Mouse (Mus musculus): Measurements from ENCODE around the gene Abcg1.

Abcg1 gene

DNA sequence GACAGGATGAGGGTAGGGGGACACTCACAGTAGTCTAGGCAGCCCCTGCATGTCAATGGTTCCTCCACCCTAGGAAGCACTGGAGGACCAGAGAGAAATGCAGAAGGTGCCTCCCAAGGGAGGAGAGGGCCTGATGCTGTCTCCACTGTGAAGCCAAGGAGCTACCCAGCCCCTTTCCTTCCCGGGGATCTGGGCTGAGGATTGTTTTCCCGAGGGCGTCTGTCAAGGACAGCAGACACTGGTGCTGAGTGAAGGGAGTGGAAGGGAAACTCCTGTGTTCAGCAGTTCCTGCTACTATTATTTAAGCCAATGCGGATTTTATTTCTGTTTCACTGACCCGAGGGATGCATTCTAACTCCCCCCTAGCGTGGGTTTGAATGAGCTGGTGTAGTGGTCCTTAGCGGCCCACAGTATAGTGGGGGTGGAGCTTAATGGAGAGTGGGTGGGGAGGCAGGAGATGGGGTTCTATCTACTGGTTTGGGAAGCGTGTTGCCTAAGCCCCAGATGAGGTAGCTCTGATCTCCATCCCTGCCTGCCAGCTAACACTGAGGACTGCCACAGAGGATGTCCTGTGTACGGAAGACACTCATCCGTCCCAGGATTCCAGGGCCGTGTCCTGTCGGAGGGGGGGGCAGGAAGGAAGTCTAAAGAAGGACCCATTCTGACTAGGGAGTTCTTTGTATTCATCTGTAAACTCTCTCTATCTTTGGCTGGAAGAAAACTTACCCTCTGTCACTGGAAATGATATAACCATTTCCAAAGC is 21.8 kb downstream of the Abcg1 start:
- no peak for DNase-seq (ENCODE audit: low spot score)

DNA sequence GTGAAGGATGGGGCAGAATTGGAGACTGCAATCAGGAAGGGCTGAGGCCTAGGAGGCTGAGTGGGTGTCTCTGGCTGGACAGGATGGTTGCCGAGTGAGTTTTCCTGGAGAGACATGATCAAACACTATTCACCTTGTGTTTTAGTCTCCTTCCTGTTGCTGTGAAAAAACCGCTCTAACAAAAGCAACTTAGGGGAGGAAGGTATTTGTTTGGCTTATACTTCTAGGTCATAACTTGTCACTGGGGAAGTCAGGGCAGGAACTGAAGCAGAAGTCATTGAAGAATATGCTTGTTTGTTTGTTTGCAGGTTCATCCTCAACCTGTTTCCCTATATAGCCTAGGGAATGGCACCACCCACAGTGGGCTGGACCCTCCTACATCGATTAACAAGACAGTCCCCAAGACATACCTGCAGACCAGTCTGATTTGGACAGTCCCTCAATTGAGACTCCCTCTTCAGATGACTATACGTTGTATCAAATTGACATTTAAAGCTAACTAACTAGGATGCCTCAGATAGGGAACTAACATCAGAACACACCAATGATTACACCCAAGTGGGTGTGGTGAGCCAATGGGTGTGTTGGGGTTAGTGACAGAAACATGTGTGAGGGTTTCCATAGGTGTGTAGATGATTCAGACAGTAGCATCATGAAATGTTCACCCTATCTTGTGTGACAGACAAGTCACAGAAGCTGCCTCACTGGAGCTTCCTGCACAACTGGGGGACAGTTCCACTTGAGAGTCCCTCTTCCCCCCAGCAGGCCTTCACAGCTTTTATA is 25.0 kb downstream of the Abcg1 start:
- DNase-seq (ENCODE audit: low spot score): no peak

DNA sequence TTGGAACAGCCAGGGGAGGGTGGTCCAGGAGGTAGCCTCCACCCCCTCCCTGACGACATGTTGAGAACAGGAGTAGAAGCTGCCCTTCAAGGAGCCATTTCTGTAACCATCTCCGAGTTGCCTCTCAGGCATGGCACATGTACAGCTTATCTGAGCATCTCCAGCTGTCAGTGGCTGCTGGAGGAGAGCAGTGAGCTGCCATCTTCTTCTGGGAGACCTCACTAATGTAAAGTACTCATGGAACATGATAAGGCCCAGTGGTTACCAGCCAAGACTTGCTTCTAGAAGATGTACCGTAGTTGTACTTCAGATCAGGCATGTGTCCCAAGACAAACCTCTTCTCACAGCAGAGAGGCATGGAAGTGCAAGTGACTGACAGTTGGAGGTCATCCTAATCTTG is 28.0 kb downstream of the Abcg1 start:
- DNase-seq (ENCODE audit: low spot score): no peak

DNA sequence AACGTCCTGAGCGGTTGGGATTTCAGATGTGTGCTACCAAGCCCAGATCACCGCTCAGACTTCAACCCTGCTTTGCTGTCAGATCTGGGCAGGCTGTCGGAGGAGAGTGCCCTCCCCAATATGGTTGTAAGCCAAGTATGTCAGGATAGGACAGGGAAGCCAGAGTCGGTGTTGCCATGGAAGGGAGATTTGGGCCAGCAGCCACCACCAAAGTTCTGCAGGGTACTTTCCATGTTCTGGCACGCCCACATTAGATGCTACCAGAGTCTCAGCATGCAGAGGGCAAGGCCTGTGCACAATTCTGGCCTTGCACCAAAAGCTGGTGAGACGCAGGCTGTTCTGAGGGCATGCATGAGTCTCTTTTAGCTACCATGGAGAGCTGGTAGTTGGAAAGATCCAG is 28.7 kb downstream of the Abcg1 start:
- DNase-seq (ENCODE audit: low spot score): no peak

DNA sequence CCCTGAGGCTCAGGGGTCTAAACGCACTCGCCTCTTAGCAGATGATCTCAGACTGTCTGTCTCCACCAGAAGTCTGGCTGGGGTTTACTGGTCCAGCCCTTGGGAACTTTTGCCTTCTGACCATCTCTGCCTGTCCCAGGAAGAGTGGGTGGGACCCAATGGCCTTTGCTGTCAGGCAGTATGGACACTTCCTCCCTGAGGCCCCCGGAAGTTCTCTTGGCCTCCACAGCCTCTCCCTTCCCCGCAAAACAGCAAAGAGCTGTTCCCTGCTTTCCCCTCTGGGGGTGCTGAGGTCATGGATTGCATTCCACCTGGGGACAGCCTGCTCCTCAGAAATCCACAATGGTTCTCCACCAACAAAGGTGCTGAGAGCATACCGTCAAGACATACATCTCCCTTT is 31.2 kb downstream of the Abcg1 start:
- DNase-seq (ENCODE audit: low spot score): no peak

DNA sequence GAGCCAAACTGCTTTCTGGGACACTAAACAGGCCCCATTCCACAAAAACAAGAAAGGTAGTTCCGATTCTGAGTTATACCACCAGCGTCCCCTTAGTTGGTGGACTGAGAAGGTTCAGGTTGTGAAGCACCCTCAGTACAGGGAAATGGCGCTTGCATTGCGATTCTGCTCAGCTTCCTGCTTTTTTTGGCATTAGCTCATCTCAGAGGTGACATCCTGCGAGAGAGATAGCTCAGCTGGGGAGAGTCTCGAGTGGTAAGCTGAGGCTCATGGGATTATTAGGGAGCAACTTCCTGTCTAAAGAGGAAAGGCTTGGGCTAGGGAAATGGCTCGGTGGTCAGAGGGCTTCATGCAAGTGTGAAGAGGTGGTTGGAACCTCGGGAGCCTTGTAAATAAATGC is 32.4 kb downstream of the Abcg1 start:
- no peak for DNase-seq (ENCODE audit: low spot score)

DNA sequence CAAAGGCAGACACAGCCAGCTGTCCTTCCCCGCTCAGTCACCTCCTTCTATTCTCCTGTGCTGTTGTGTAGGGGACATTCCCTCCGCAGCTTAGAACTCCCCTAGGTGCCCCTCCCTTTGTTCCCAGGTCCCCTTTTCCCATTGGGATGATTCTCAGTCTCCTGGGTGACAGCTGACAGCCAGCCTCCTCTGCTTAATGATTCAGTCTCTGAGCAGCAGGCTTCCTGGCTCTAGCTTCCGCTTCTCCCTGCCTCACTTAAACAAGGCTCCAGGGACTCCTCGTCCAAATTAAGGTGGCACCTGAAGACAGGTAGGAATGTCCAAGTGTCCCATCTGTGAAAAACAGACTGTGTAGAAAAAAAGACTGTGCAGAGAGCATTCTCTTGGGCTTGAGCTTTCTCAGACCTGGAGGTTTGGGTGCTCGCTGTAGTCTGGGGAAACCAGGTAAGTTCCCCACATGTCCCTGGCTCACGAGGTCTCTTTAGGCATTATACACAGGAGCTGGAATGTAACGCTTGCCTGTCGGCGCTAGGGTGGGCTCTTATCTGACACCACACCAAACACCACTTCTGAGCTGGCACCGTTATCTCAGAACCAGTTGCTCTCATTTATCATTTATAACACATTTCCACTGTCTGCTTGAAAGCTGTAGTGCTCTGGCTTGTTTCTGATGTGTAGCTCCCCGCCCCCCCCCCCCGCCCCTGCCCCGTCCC is 33.7 kb downstream of the Abcg1 start:
- no peak for DNase-seq (ENCODE audit: low spot score)

DNA sequence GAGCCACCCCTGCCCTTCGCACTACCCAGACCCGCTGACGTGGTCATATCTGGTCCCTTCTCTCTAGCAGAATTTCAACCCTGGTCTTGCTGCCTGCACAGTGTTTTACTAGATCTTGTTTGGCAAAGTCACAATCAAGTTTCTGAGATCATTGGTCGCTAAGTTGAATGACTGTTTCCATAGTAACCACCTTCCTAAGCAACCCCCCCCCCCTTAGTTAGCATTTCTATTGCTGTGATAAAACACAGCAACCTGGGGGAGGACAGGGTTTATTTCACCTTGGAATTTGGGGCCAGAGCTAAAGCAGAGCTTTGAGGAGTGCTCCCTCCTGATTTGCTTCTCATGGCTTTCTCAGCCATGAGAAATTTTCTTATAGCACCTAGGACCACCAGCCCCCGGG is 37.3 kb downstream of the Abcg1 start:
- DNase-seq (ENCODE audit: low spot score): no peak

DNA sequence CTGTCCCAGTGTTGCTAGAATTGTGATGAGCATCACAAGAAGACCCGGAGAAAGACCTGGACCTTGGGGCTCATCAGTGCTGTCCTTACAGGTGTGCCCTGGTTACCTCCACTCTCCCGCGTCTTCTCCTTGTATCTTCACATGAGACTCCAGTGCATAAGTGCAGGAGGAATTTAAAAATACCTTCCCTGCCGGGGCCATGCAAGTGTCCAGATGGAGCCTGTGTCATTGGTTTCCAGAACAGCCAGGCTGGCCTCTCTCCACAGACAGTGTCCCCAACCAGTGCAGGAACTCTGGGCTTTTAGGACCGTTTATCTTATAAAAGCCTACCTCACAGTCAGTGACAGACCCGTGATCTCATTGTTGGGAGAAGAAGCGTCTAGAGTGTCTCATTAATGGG is 38.1 kb downstream of the Abcg1 start:
- DNase-seq (ENCODE audit: low spot score): no peak

DNA sequence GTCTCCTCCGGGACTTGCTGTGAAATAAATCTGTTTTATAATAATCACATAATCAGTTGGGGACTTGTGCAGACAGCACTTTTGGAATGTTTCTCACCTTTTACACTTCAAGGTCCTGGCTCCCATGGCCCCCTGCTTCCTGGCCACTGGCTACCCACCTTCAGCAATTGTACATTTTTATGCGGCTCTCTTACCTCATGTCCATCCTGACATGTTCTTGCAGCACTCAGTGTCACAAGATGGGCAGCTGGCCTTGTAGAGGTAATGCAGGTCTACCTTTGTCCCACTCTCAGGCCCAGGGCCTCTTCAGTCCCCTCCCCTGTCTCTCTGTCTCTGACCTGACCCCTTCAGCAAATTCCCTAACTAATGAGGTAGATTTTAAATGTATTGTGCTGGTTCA is 39.4 kb downstream of the Abcg1 start:
- no peak for DNase-seq (ENCODE audit: low spot score)

DNA sequence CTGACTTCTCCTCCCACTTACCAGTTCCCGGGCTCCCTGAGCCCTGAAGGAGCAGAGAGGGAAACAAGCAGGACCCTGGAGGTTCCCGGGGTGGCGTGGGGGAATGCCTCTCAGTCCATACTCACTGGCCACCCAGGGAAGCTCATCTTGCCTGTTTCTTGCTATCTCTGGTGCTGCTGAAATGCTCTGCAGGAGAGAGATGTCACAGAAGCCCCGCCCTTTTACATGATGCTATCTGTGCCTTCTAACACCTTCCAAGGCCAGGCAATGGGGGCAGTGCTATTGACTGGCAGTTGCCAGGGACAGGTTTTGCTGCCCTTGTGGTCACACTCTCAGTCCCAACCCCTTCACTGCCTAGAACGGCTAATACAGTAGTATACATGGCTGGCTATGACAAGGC is 41.3 kb downstream of the Abcg1 start:
- DNase-seq (ENCODE audit: low spot score): no peak

DNA sequence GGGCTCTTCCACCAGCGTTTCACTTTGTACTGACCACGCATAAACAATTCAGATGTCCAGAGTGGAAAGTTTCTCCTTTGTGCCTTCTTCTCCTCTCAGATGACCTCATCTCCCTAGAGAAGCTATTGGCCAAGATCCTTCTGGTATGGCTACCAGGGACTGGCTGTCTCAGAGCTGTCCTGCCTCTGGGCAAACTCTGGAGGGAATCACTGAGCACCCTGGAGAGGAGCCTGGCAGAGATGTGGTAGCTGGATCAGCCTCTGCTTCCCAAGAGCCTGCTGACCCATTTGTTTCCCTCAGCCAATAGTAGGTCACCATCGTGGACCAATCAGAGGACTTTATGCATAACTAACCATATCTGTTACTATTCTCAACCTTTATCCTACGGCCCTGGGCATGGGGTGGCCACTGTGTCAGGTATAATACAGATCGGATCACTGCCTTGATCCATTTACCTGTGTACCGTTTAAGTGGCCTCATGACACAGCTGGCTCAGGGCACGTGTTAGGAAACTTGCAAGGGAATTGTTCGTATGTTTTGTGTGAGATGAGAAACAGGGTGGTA is 45.6 kb downstream of the Abcg1 start:
- no peak for DNase-seq (ENCODE audit: low spot score)

DNA sequence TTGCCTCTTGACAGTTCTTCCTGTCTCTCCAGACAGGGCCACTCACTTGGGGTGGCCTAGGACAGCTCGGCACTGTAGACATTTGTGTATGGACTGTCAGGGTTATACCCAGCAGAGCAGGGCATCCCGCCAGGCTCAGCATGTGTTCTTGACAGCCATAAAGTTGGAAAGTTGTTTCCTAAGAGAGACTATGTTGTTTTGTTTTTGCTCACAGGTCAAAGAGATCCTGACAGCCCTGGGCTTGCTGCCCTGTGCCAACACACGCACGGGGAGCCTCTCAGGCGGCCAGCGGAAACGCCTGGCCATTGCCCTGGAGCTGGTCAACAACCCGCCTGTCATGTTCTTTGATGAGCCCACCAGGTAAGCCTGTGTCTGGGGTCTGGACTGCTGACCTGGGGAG is 46.3 kb downstream of the Abcg1 start:
- DNase-seq (ENCODE audit: low spot score): no peak

DNA sequence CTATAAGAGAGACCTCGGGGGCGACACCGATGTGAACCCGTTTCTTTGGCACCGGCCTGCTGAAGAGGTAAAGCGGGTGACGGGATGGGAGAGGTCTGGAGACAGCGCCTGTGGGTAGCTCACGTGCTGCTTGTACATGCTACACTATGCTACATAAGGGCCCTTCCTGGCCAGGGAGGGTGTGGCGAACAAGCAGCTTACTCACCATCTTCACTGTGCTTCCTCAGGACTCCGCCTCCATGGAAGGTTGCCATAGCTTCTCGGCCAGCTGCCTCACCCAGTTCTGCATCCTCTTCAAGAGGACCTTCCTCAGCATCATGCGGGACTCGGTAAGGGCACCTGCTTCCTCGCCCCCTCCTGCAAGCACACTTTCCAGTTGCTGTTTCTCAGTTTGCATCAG is 50.9 kb downstream of the Abcg1 start:
- no peak for DNase-seq (ENCODE audit: low spot score)

DNA sequence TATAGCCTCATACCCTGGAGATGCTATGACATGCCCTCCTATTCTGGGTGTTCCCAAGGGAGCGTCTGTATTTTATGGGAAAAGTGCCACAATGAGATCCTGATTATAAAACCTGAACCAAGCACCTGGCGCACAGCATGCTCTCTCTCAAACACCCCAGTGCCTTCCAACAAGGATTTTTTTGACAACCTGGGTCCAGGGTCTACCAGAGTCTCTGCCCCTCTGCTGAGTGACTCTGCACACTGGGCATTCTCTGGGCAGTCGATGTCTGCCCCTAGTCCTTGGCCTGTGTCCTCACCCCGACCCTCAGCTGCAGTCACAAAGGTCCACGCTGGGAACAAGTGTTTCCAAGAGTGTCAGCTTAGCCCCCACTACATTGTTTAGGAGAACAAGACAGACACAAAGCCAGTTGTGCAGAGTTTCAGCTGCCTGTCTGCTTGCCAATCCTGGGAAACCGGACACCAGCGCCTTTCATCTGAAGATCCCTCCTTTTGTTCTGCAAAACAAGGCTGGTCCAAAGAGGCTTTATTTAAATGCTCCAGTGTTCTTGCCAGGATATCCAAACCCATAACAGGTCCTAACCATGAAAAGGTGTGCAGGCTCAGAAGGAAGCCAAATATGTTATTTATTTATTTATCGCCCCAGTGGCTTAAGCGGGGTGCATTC is 55.8 kb downstream of the Abcg1 start:
- peak; percentile 71 for DNase-seq (ENCODE audit: low spot score)

DNA sequence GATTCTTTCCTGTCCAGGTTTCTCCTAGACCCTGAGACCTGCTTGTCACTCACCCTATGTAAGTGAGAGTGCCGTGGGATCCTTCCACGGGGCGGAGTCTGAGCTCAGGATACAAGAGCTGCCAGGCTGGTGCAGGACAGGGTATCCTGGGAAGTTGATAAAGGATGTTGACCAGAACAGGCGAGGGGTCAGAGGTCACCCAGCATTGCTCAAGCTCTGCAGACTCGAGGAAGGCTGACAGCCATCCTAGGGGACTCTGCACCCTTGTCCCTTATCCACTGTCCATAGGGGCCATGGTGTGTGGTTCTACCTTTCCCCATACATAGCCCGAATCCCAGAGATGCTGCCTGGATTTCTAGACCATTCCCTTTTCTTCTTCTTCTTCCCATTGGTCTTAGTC is 58.6 kb downstream of the Abcg1 start:
- no peak for DNase-seq (ENCODE audit: low spot score)

DNA sequence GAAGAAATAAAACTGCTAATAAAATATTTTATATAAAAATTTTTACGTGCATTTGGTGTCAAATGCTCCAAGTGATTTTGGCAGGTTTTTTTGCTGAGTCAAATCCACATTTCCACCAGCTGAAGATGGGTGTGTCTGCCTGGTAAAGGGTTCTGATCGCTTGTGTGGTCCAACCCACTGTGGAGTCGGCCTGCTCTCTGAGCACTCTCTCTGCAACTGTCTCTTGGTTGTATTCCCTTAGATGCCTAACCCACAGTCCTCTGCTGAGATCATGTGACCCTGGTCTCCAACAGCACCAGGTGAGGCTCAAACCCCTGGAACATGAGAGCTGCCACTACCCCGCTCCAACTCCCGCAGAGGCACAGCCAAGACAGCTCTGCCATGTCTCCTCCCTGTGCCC is 60.5 kb downstream of the Abcg1 start:
- no peak for DNase-seq (ENCODE audit: low spot score)

DNA sequence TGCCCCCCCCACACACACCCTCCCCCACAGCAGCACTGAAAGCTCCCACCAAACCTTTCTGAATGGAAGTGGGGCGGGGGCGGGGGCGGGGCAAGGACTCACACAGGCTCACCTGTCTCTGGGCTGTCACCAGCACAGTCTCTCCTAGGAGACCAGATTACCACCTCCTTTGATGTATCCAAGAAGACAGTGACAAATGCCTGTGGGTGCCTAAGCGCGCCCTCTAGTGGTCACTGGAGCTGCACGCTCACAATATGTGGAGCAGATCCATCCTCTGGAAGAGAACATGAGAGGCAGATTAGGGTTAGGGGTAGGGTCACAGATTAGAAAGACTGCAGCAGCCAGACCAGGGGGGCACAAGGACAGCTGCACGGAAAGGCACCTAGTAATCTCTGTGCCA is 62.0 kb downstream of the Abcg1 start:
- DNase-seq (ENCODE audit: low spot score): peak; percentile 90

DNA sequence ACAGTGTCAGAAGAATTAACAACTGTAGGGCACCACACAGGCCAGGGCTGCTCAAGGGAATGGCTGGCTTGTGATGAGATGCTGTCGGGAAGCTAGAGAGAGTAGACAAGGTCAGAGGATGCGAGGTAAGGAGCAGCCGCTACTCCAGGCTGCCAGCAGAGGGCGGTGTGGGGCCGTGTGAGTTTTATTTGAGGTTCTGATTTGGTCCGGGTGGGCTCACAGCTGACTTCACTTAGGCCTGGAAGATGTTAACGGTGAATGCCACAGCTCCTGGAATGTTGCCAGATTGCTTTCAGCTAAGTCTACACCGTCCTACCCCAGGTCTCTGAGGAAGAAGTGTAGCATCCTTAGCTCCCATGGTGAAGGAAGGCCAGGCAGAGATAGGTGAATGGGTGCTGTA is 64.5 kb downstream of the Abcg1 start:
- DNase-seq (ENCODE audit: low spot score): peak; percentile 80

DNA sequence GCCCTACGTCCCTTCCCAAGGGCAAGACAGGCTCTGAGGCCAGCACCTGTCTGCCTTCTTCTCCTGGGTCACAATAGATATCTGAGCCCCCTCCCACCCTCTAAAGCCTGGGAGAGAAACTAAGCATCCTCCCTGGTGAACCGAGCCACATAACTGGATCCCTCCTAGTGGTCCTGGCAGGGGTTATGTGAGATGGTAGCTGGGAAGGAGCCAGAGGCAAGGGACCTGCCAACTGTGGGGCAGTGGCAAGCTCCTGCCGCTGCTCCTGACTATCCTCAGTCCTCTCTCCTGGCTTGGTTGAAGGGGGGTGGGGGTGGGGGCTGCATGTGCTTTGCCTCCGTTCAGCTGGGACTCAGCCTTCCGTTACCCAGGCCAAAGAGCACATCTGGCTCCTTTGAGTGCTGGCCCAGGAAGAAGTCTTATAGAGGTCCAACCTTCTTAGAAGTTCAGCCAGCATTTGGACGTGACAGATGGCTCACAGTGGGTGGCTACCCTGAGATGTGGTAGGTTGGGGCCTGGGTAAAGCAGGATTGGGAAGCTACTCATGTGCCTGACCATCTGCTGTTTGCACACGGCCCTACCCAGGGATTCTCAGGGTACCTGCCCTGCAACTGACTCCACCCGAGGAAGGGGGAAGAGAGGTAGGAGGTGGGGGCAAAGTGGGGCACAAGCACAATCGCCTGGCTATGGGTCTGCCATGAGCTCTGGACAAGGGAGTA is 68.2 kb downstream of the Abcg1 start:
- DNase-seq (ENCODE audit: low spot score): peak; percentile 45

DNA sequence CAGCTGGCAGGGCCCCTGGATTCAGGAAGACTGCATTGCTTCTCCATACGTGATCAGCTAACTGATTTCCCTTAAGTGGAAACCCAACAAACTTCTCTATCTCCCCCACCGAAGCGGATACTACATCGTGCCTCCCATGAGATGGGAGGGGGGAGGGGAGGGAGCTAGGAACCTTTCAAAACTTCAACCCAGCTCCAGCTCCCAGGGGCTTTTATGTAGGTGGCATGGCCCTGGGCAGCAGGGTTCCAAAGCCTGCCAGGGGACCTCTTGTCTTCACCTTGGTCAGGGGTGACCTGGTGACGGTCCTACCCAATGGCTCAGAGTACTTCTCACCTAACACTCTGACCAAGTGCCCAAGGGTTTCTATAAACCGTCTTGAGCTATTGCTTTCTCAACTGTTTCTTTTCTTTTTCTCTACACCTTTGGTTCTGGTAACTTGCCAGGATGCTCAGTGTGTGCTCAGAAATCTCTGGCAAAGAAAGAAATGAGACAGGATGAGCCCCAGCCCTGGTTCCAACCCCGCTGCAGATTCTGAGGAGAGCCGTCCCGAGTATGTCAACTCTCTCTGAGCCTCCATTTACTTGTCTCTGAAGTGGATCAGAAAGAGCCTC is 71.3 kb downstream of the Abcg1 start:
- no peak for DNase-seq (ENCODE audit: low spot score)
